Mouse (Mus musculus) heart, postnatal 0 days (tissue): ENCODE measurements around the gene Lclat1.

Source experiments
- CTCF ChIP-seq: IDR thresholded peaks from 2 replicates; pipeline ENCODE4 v1.5.1; 2016; ENCODE audit warnings: antibody characterized with exemption, control low read depth, low read depth
- EP300 ChIP-seq: IDR thresholded peaks from 2 replicates; pipeline ENCODE4 v1.6.1; 2016; ENCODE audit warnings: antibody characterized with exemption, low read depth

- no peak for TF ChIP-seq EP300
- no peak for TF ChIP-seq CTCF
These were observed 145.6 kb downstream of the Lclat1 start for GRCm38 (mm10) chr17:73253291-73253969.
